Mouse (Mus musculus): ENCODE results near the gene Pfdn2. TPM values are rescaled to one million over a fixed set of nuclear protein-coding genes. Genes with fewer than 3 reads are reported as not detected.
"Not testable (repeated sequence)": the region's sequence is repeated elsewhere in the genome, so short reads cannot be mapped to it uniquely, and the experiment has no call there.

Pfdn2 gene
- 100 to 1,000 TPM in 3 of 4 experiments, 10 to 100 TPM in 1; 97.7 to 171 (median 130) TPM for total RNA-seq (2022)

DNA sequence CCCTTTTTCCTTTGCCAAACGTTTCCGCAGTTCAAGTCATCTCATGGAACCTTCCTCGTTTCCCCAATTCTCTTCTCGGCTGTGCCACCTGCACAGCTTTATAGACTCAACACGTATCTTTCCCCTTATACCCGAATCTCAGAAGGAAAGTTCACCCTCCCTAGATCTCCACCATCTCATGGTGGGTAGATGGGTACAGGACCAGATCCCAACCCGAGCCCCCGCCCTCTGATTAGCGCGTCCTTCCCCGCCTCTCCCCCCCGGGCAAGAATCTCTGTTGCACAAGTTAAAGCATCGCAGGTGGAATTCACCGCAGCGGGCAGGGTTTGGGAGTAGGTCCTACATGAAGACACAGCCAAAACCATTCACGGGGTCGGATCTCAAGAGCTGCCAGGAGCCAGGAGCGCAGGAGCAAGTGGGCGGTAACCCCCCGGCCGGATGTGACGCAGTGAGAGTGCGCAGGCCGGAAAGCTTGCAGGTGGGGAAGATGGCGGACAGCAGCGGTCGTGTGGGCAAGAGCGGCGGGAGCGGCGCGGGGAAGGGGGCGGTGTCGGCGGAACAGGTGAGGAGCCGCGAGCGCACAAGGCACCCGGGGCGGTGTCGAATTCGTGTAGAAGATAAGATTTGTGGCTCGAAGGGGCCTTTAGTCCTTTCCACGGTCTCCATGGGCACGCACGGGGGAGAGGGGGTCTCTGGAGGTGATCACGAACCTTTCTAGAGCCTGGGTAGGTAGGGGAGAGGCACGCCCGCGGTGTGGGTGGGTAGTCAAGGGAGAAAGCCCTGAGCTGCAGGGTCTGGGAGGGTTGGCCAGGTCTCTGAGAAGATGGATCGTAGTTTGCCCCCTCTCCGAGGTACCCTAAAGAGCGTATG lies at the start of gene Pfdn2, which contains the start of gene Nit1:
TSS of gene Pfdn2 (plus strand) at position 446 of the 870 bp plus-strand sequence.
TSS of gene Nit1 (minus strand) at position 422 of the 870 bp plus-strand sequence.
- peak; percentile 84 to 88 for DNase-seq (ENCODE audit: low spot score in 2 of 2)

DNA sequence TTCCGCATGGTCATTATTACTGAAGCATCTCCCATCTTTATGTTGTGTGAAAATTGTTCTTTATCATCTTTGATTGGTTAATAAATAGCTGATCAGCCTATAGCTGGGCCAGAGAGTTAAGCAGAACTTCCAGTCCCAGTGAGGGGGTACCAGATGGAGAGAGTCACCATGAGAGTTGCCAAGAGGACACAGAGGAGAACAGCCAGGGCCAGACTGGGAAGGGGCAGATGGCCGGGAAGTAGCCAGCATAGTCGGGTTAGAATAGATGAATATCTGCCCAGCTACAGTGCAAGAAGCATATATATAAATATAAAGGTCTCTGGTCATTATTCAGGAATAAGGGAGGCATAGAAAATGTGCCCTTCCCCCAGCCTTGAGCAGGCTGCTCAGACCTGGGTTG lies 47.2 kb upstream of the Pfdn2 start:
- no peak for DNase-seq (ENCODE audit: low spot score in 2 of 2)

DNA sequence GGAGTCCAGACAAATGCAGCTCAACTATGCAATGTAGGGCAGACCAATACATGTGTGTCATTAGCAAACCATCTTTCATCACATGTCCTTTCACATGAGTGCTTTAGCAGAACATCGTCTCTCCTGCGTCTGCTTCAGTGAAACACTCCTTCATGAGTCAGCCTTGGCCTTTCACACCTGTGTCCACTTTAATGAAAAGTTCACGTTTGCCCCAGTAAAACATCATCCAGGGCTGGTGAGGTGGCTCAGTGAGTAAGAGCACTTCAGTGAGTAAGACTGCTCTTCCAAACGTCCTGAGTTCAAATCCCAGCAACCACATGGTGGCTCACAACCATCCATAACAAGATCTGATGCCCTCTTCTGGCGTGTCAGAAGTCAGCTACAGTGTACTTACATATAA lies 39.3 kb upstream of the Pfdn2 start:
- DNase-seq (ENCODE audit: low spot score in 2 of 2) = not testable (repeated sequence)

DNA sequence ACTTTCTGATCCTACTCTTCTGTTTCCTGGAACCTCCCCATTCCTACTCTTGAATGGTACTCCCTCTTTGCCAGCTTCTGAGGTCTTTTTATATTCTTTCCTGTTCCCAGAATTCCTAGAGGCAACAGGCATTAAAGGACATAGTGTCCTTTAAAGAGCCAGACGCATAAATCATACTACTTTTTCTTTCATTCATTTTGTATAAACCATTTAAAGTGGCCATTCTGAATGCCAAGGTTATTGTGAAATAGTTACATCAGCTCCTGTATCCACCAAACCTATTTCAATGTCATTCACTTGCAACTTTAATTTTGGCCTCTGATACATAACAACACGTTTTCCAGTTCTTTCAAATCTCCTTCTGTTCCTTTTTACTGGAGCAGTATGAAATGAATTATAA lies 36.1 kb upstream of the Pfdn2 start:
- no peak for DNase-seq (ENCODE audit: low spot score in 2 of 2)

DNA sequence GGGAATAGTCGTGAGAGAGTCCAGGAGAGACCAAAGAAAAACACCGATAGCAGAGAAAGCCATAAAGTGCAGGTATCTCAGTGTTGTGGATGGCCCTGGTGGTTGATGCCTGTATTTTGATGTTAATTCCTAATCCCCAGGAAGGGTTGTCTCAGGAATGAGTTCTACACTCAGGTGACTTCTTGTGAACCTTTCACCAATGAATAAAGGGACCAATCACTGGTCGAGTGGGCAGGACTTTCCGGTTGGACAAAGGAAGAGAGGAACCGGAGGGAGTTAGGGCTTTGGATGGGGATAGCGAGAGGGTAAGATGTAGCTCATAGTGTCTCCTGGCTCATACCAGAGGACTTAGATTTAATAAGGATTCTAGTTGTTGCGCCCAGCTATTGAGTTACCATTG lies 25.7 kb upstream of the Pfdn2 start:
- DNase-seq (ENCODE audit: low spot score in 2 of 2) = no peak

DNA sequence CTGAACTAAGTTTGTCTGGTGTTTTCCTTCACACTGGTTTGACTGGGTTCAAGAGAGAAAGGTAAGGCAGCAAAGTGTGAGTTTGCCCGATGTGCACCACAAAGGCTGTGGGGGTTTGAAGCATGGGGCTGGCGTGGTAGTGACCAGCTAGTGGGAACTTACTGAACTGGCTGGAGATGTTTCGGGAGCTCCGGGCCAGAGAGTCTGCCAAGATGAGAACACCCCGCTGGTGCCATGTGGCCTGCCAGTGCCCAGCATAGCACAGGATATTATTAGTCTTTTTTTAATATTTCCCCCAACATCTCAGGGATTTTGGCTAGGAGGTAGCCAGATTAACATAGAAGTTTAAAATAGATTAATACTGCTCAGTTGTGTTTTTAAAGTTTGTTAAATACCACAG lies 25.3 kb upstream of the Pfdn2 start:
- no peak for DNase-seq (ENCODE audit: low spot score in 2 of 2)

DNA sequence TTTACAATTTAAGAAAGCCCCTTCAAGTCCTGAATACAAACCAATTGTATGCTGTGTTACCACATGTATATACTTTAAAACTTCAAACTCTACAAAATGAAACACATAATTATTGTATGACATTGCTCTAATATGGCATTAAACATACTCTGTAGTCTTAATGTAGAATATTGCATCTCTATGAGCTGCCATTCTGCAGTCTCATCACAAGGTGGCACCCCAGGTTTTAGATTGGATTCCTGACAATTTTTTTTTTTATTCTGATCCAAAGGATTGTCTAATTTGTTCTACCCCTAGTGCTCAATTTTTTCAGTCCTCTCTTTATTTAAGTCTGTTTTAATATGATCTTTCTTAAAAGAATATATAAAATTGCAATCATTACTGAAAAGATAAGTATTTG lies 24.1 kb upstream of the Pfdn2 start:
- no peak for DNase-seq (ENCODE audit: low spot score in 2 of 2)

DNA sequence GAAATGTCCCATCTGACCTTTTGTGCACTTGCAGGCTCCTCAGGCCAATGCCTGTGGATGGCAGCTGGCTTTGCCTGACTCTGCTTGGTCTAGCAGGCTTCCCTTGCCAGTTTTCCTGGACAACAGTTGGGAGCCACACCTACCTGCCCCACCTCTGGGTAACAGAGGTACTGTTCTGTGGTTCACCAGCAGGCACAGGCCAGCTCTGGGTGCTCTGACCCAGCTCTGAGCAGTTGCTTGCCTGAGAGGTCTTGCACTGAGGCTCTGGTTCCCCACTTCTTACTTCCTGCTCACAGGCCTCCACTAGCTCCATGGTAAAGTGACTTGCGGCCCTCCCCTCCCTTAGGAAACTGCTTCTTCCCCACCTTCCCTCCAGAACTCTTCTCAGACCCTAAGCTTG lies 23.5 kb upstream of the Pfdn2 start:
- DNase-seq (ENCODE audit: low spot score in 2 of 2) = no peak

DNA sequence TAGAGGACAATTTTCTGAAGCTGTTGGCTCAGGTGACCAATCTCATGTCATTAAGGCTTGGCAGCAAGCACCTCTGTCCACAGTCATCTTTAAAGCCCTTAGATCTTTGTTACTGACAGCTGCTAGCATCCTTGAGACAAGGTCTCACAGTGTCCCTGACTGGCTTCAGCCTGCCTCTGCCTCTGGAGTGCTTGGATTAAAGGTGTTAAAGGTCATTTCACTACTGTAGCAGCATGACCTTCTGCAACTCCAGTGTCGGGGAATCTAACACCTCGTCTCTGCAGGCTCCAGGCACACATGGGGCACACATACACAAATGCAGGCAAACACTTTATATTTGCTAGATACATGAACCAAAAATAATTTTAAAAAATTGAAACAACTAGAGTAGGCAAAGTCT lies 19.9 kb upstream of the Pfdn2 start:
- DNase-seq (ENCODE audit: low spot score in 2 of 2) = no peak

DNA sequence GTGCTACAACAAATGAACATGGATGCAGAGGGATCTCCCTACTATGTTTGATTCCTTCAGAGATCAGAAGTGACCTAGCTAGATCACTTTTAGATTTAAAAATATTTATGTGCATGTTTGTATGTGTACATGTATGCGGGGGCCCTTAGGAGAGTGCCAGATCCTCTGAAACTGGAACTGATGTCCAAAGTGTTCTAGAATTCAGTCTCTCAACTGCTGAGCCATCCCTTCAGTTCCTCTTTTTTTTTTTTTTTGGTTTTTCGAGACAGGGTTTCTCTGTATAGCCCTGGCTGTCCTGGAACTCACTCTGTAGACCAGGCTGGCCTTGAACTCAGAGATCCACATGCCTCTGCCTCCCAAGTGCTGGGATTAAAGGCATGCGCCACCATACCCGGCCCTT lies 18.9 kb upstream of the Pfdn2 start:
- DNase-seq (ENCODE audit: low spot score in 2 of 2) = not testable (repeated sequence)

DNA sequence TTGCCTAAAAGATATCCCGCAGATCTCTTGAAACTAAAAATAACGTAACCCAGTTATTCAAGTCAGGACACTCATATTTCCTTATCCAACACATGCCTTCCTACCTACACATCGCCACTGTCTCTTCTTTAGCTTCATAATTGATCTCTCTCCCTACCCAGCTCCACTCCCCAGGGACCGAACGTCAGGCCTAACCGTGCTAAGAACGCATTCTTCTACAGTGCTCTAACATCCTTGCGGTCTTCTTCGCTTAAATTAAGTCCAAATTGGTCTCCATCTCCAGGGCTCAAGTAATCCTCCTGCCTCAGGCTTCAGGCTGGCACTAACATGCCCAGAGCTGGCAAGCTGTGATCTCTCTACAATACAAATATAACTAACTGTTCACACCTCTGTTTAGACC lies 17.2 kb upstream of the Pfdn2 start:
- DNase-seq (ENCODE audit: low spot score in 2 of 2) = no peak

DNA sequence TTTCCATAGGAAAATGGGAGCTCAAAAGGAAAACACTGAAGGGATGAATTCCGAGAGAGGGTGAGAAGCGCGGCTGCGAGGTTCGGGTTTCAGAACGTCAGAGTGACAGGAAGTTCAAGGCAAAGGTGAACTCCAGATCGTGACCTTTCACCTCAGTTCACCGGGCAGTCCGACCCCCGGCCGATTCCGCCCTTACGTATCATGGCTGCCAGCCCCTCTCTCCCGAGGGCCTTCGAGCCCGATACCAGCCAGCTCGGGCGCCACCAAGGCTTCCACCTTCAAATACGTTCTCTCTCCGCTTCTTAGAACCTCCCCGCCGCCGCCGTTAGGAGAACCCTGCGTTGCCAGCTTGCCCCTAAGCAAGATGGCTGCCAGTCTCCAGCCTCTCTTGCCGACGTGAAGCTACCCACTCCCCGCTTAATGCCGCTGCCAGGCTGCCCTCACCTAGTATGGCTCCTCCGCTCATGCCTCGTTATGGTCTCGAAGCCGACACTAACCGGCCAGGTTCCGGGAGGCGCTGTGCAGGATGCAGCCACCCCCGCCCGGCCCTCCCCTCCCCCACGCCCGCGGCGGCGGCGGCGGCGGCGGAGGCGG lies 16.5 kb upstream of the Pfdn2 start, which contains the start of gene Dedd:
TSS of gene Dedd (plus strand) at position 307 of the 594 bp plus-strand sequence.
- peak; percentile 96 for DNase-seq (ENCODE audit: low spot score in 2 of 2)

DNA sequence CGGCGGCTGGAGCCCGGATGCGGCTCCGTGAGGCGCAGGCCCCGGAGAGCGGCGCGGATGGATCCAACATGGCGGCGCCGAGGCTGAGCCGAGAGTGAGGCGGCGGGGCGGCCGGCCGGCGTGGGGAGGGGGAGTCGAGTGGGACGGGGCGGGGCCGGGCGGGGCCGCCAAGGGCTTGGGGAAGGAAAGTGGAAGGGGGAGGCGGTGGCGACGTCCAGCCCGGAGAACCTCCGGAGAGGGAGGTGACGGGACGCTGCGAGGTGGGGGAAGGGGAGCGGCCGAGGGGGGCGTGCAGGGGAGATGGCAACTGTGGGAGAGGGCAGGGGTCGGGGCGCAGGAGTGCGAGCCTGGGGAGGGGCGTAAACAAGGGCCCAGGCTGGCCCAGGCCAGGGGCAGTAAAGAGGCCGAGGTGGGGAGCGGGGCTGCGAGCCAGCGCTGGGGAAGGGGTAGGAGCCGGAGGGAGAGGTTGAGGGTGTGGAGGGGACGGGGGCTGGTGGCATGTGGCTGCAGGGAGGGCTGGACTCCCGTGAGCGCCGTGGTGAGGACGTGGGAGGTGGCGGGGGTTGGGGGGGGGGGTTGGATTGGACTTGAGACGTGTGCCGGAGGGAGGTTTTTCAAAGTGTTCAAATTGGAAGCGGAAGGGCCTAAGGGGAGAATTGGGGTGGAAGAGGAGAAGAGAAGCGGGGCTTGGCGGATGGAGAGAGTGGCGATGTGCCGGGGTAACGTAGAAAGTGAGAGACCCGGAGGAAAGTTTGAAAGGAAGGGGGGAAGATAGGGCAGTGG lies 15.8 kb upstream of the Pfdn2 start:
- DNase-seq (ENCODE audit: low spot score in 2 of 2) = no peak

DNA sequence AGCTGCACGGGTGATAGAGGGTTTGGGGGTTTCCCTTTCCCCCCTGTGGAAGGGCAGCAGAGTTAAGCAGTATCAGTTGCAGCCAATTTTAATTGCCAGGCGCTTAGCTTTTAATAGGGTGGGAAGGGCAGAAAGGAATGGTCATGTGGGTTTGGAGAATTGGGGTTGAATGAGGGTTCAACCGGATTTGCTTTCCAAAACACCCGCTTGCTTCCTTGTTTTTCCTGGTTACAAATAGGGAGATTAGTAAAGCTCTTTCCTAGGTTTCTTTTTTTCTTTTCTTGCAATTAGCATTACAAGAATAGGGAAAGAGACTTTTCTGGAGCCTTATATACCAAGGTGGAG lies 15.3 kb upstream of the Pfdn2 start:
- no peak for DNase-seq (ENCODE audit: low spot score in 2 of 2)

DNA sequence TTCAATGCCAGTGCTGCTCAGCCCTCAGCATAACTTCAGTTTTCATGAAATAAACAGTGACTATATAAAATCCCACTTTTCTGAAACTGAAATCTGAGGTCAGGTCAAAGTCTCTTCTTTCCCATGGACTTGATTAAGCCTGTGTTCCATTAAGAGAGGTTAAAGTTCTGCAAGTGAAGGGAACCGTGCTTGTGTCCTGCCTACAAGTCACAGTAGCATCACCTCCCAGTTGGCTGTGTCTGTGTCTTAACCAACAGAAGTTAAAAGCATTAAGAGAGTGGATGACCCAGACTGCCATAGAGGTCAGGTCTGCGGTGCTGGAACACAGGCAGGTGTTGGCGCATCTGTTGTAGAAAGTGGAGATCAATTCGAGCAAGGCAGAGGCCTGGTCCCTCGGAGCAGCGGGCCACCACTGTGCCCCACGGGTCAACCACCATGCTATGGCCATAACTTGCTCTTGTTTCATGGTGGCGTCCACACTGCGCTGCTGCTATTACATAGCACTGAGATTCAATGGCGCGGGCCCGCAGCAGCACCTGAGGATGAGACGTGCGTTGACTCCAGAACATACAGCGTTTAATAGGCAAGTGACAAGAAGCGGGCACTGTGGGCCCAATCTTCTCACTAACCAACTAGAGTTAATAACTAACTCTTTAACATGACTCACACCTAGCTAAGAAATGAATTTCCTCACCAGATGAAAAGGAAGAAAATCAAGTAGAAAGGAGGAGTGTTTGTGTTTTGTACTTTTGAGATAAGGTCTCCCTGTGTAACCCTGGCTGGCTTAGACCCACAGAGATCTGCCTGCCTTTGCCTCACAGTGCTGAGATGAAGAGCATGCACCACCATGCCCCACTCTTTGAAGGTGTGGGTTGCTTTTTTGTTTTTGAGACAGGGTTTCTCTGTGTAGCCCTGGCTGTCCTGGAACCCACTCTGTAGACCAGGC lies 2.9 kb upstream of the Pfdn2 start:
- no peak for DNase-seq (ENCODE audit: low spot score in 2 of 2)

DNA sequence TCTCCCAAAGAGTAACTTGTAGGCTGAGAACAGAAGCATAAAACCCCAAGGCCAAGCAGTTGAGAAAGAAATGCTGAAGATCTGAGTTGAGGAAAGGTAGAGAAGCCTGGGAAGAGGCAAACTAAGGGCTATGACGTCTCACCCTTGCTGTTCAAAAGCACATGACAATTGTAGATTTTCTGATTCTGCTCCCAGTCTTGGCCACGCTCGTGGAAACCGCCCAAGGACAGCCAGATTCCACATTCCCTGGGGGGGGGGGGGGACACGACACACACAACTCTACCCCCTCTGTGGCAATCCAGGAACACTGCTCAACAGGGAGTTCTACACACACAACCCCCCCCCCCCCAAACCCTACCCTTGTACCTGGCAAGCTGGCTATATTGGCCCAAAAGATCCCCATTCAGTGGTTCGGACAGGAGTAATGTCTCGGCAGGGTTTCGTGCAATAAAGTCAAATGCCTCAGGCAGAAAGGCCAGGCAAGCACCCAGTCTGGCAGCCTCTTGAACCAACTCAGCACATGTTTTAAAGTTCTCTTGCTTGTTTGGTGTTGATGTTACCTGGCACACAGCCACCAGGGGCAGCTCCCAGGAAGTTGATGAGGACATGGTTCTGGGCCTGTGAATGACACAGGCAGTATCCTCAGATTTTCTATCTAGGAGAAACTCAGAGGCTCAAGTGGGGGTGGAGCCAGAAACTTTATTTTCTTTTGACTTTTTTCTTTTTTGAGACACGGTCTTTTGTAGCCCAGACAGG lies 1.4 kb upstream of the Pfdn2 start:
- DNase-seq (ENCODE audit: low spot score in 2 of 2) = no peak

DNA sequence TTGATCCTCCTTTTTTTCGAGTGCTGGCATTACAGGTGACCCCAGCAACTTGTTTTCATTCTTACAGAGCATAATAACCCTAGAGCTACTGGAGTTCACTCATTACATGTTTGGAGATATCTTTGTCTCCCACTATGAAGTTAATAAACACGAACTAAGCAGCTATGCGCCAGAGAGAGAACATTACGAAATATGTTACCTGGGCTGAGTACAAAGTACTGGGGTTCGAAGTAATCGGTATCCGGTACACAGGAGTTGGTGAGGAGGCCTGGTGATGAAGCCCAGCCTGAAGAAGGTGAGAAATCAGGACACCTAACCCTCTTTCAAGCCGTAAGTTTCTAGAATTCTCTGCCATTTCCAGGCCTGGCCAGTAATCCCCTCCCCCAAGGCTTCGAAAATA lies 755 bp upstream of the Pfdn2 start:
- no peak for DNase-seq (ENCODE audit: low spot score in 2 of 2)

DNA sequence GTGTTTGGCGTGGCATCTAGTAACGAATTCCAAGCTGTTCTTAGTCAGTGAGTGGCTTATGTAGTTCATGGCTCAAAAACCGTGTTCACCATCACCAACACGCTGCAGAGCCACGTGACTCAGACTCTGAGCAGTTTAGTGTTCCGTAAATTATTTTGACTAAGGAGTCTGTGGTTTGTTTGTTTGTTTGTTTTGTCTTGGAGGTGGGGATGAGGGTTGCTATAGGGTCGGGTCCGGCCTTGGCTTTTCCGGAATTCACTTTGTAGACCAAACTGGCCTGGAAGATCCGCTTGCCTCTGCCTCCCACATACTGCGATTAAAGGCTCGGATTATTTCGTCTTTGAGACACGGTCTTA lies 603 bp downstream of the Pfdn2 start:
- no peak for DNase-seq (ENCODE audit: low spot score in 2 of 2)

DNA sequence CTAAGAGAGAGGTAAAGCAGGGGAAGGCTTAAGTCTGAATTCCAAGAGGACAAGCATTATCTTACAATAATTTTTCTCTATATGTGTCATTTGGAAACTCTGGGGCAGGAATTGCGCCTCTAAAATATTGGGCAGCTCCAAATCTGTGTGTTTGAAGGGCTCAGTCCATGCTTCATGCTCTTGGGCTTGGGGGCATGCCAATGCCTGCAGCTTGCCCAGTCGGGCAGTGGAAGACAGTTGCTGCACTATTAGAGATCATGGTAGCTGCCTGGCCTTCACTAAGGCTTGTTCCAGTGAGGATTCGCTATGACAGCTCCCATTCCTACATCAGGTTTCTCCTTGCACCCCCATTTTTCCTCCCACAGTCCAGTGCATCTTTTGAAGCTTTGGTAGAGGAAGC lies 3.2 kb downstream of the Pfdn2 start:
- DNase-seq (ENCODE audit: low spot score in 2 of 2) = no peak

DNA sequence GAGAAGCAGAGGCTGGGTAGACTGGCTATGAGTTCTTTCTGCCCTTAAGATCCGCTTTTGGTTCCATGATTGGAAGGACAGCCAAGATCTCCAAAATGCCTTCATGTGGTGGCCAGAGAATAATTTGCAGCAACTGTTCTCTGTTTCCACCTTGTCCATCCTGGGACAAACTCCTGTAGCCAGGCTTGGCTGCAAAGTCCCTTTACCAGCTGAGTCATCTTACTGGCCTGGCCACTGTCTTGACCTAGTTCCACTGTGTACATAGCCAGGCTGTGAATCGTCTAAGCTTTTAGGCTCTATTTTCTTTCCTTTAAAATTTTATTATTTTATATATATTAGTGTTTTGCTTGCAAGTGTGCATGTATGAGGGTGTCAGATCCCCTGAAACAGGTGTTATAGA lies 3.7 kb downstream of the Pfdn2 start:
- DNase-seq (ENCODE audit: low spot score in 2 of 2) = no peak

All from layer of hippocampus, adult 8-10 months (tissue).